Mouse (Mus musculus): ENCODE data around the gene Clcn7. TPM values are rescaled to one million over a fixed set of nuclear protein-coding genes. Genes with fewer than 3 reads are reported as not detected.

Gene Clcn7
- polyA plus RNA-seq, 1 experiment from 2014 or later: 20.4 TPM

GRCm38 (mm10) chr17:25139960-25140359 lies 6.8 kb downstream of the Clcn7 start:
- 74% methylated on average over 4 of the region's 4 CpGs for WGBS
- no peak overlapping the region for H3K27ac ChIP-seq (ENCODE audit: low read depth, low read length)

GRCm38 (mm10) chr17:25162161-25162560 lies 29.0 kb downstream of the Clcn7 start, which contains the start of gene Ccdc154:
TSS of gene Ccdc154 (plus strand) at chr17:25162461.
- ATAC-seq (ENCODE audit: low FRiP score): no peak
- H3K27ac ChIP-seq (ENCODE audit: low read depth, low read length): no peak within 1 kb of the TSS
- WGBS: 80% methylated on average over 1 of the region's 1 CpGs

More at GRCm38 (mm10) chr17:25139960-25140359, 6.8 kb downstream of the Clcn7 start:
- no peaks in the 10 kb centered on the region for H3K36me3 ChIP-seq (ENCODE audit: control insufficient read depth, insufficient read depth, low read length)
- H3K9me3 ChIP-seq (ENCODE audit: control insufficient read depth, low read length): no peaks in the 10 kb centered on the region
- no peaks in the 10 kb centered on the region for H3K4me1 ChIP-seq (ENCODE audit: control insufficient read depth, insufficient read depth, low read length)
- DNase-seq (ENCODE audit: low spot score, missing footprints) (no peak), ATAC-seq (ENCODE audit: low FRiP score) (no peak)
- no peaks in the 10 kb centered on the region for H3K27me3 ChIP-seq (ENCODE audit: control insufficient read depth, insufficient read depth, low read length)
- no peak overlapping the region for H3K9ac ChIP-seq (ENCODE audit: low read length)
- H3K4me2 ChIP-seq: no peak overlapping the region
- no peak overlapping the region for H3K4me3 ChIP-seq (ENCODE audit: low read depth, low read length)

GRCm38 (mm10) chr17:25163387-25163786 lies 30.2 kb downstream of the Clcn7 start:
- ATAC-seq (ENCODE audit: low FRiP score) (no peak), DNase-seq (ENCODE audit: low spot score, missing footprints) (no peak)
- H3K27me3 ChIP-seq (ENCODE audit: control insufficient read depth, insufficient read depth, low read length): no peaks in the 10 kb centered on the region
- H3K4me2 ChIP-seq: no peak overlapping the region
- H3K27ac ChIP-seq (ENCODE audit: low read depth, low read length): no peak overlapping the region
- H3K9me3 ChIP-seq (ENCODE audit: control insufficient read depth, low read length): no peaks in the 10 kb centered on the region
- no peak overlapping the region for H3K4me3 ChIP-seq (ENCODE audit: low read depth, low read length)
- 83% methylated on average over 7 of the region's 7 CpGs for WGBS
- H3K4me1 ChIP-seq (ENCODE audit: control insufficient read depth, insufficient read depth, low read length): no peaks in the 10 kb centered on the region
- no peak overlapping the region for H3K9ac ChIP-seq (ENCODE audit: low read length)
- H3K36me3 ChIP-seq (ENCODE audit: control insufficient read depth, insufficient read depth, low read length): peaks cover 6% of the 10 kb centered on the region

More at GRCm38 (mm10) chr17:25162161-25162560, 29.0 kb downstream of the Clcn7 start, which contains the start of gene Ccdc154:
- Histone ChIP-seq H3K4me2 (no peak within 1 kb of the TSS), H3K36me3 (ENCODE audit: control insufficient read depth, insufficient read depth, low read length) (peaks cover 6% of the 10 kb centered on the region), H3K9me3 (ENCODE audit: control insufficient read depth, low read length) (no peaks in the 10 kb centered on the region), H3K4me3 (ENCODE audit: low read depth, low read length) (no peak within 1 kb of the TSS), H3K27me3 (ENCODE audit: control insufficient read depth, insufficient read depth, low read length) (no peaks in the 10 kb centered on the region), H3K9ac (ENCODE audit: low read length) (no peak within 1 kb of the TSS), H3K4me1 (ENCODE audit: control insufficient read depth, insufficient read depth, low read length) (no peaks in the 10 kb centered on the region)
- no peak for DNase-seq (ENCODE audit: low spot score, missing footprints)

- Histone ChIP-seq H3K4me1 (ENCODE audit: control insufficient read depth, insufficient read depth, low read length) (no peaks in the 10 kb centered on the region), H3K9ac (ENCODE audit: low read length) (no peak overlapping the region), H3K9me3 (ENCODE audit: control insufficient read depth, low read length) (no peaks in the 10 kb centered on the region), H3K36me3 (ENCODE audit: control insufficient read depth, insufficient read depth, low read length) (peaks cover 3% of the 10 kb centered on the region), H3K27ac (ENCODE audit: low read depth, low read length) (no peak overlapping the region), H3K4me2 (no peak overlapping the region), H3K27me3 (ENCODE audit: control insufficient read depth, insufficient read depth, low read length) (no peaks in the 10 kb centered on the region), H3K4me3 (ENCODE audit: low read depth, low read length) (no peak overlapping the region)
- DNase-seq (ENCODE audit: low spot score, missing footprints) (no peak), ATAC-seq (ENCODE audit: low FRiP score) (no peak)
- WGBS: 86% methylated on average over 3 of the region's 3 CpGs
Measured at GRCm38 (mm10) chr17:25164770-25165169, 31.6 kb downstream of the Clcn7 start.

- WGBS: 76% methylated on average over 6 of the region's 6 CpGs
- DNase-seq (ENCODE audit: low spot score, missing footprints): no peak
- no peaks in the 10 kb centered on the region for H3K36me3 ChIP-seq (ENCODE audit: control insufficient read depth, insufficient read depth, low read length)
- H3K4me1 ChIP-seq (ENCODE audit: control insufficient read depth, insufficient read depth, low read length): no peaks in the 10 kb centered on the region
- ATAC-seq (ENCODE audit: low FRiP score): no peak
- no peak overlapping the region for H3K9ac ChIP-seq (ENCODE audit: low read length)
- no peaks in the 10 kb centered on the region for H3K9me3 ChIP-seq (ENCODE audit: control insufficient read depth, low read length)
- no peak overlapping the region for H3K27ac ChIP-seq (ENCODE audit: low read depth, low read length)
- no peaks in the 10 kb centered on the region for H3K27me3 ChIP-seq (ENCODE audit: control insufficient read depth, insufficient read depth, low read length)
- H3K4me2 ChIP-seq: no peak overlapping the region
- H3K4me3 ChIP-seq (ENCODE audit: low read depth, low read length): no peak overlapping the region
Measured at GRCm38 (mm10) chr17:25165970-25166671, 32.9 kb downstream of the Clcn7 start.

GRCm38 (mm10) chr17:25169706-25170105 lies 36.5 kb downstream of the Clcn7 start:
- H3K9me3 ChIP-seq (ENCODE audit: control insufficient read depth, low read length): no peaks in the 10 kb centered on the region
- DNase-seq (ENCODE audit: low spot score, missing footprints) (no peak), ATAC-seq (ENCODE audit: low FRiP score) (no peak)
- H3K4me2 ChIP-seq: no peak overlapping the region
- no peaks in the 10 kb centered on the region for H3K36me3 ChIP-seq (ENCODE audit: control insufficient read depth, insufficient read depth, low read length)
- no peaks in the 10 kb centered on the region for H3K27me3 ChIP-seq (ENCODE audit: control insufficient read depth, insufficient read depth, low read length)
- H3K4me3 ChIP-seq (ENCODE audit: low read depth, low read length): no peak overlapping the region
- H3K4me1 ChIP-seq (ENCODE audit: control insufficient read depth, insufficient read depth, low read length): no peaks in the 10 kb centered on the region
- no peak overlapping the region for H3K9ac ChIP-seq (ENCODE audit: low read length)
- 93% methylated on average over 2 of the region's 2 CpGs for WGBS
- no peak overlapping the region for H3K27ac ChIP-seq (ENCODE audit: low read depth, low read length)

GRCm38 (mm10) chr17:25172558-25172957 lies 39.4 kb downstream of the Clcn7 start:
- H3K9me3 ChIP-seq (ENCODE audit: control insufficient read depth, low read length): no peaks in the 10 kb centered on the region
- H3K9ac ChIP-seq (ENCODE audit: low read length): no peak overlapping the region
- no peak overlapping the region for H3K27ac ChIP-seq (ENCODE audit: low read depth, low read length)
- no peaks in the 10 kb centered on the region for H3K4me1 ChIP-seq (ENCODE audit: control insufficient read depth, insufficient read depth, low read length)
- no peak overlapping the region for H3K4me3 ChIP-seq (ENCODE audit: low read depth, low read length)
- DNase-seq (ENCODE audit: low spot score, missing footprints) (no peak), ATAC-seq (ENCODE audit: low FRiP score) (no peak)
- H3K27me3 ChIP-seq (ENCODE audit: control insufficient read depth, insufficient read depth, low read length): no peaks in the 10 kb centered on the region
- WGBS: 83% methylated on average over 3 of the region's 3 CpGs
- H3K4me2 ChIP-seq: no peak overlapping the region
- H3K36me3 ChIP-seq (ENCODE audit: control insufficient read depth, insufficient read depth, low read length): no peaks in the 10 kb centered on the region

- H3K9ac ChIP-seq (ENCODE audit: low read length): no peak within 1 kb of the TSS
- no peak within 1 kb of the TSS for H3K4me3 ChIP-seq (ENCODE audit: low read depth, low read length)
- H3K9me3 ChIP-seq (ENCODE audit: control insufficient read depth, low read length): no peaks in the 10 kb centered on the region
- H3K27ac ChIP-seq (ENCODE audit: low read depth, low read length): no peak within 1 kb of the TSS
- no peaks in the 10 kb centered on the region for H3K27me3 ChIP-seq (ENCODE audit: control insufficient read depth, insufficient read depth, low read length)
- no peak within 1 kb of the TSS for H3K4me2 ChIP-seq
- H3K4me1 ChIP-seq (ENCODE audit: control insufficient read depth, insufficient read depth, low read length): no peaks in the 10 kb centered on the region
- no peaks in the 10 kb centered on the region for H3K36me3 ChIP-seq (ENCODE audit: control insufficient read depth, insufficient read depth, low read length)
- WGBS: 68% methylated on average over 9 of the region's 9 CpGs
- DNase-seq (ENCODE audit: low spot score, missing footprints) (no peak), ATAC-seq (ENCODE audit: low FRiP score) (no peak)
Measured at GRCm38 (mm10) chr17:25175411-25175810, 42.2 kb downstream of the Clcn7 start, which contains the start of gene Gm38655. TSS of gene Gm38655 (minus strand) at chr17:25175471.

- H3K27me3 ChIP-seq (ENCODE audit: control insufficient read depth, insufficient read depth, low read length): no peaks in the 10 kb centered on the region
- ATAC-seq (ENCODE audit: low FRiP score) (no peak), DNase-seq (ENCODE audit: low spot score, missing footprints) (no peak)
- no peaks in the 10 kb centered on the region for H3K9me3 ChIP-seq (ENCODE audit: control insufficient read depth, low read length)
- no peak overlapping the region; the same call in 1 of the 2 replicates for H3K4me3 ChIP-seq (ENCODE audit: low read depth, low read length)
- H3K4me2 ChIP-seq: peak overlapping the region; percentile 99
- H3K27ac ChIP-seq (ENCODE audit: low read depth, low read length): no peak overlapping the region
- H3K36me3 ChIP-seq (ENCODE audit: control insufficient read depth, insufficient read depth, low read length): no peaks in the 10 kb centered on the region
- no peak overlapping the region for H3K9ac ChIP-seq (ENCODE audit: low read length)
- peaks cover 13% of the 10 kb centered on the region for H3K4me1 ChIP-seq (ENCODE audit: control insufficient read depth, insufficient read depth, low read length)
Measured at GRCm38 (mm10) chr17:25183232-25183631, 50.0 kb downstream of the Clcn7 start.
